Mouse (Mus musculus) neural tube, embryonic 15.5 days (tissue): Measurements from ENCODE around the gene Cers6. TPM values are rescaled to one million over a fixed set of nuclear protein-coding genes. Genes with fewer than 3 reads are reported as not detected.

Experiments used
- ATAC-seq: fragments of 200-750 bp; cut with Nextera tagmentation; 2 replicates; pipeline ENCODE4 v1.8.0; 2017; ENCODE audit warnings: mild to moderate bottlenecking, moderate TSS enrichment, moderate library complexity; ENCODE audit not compliant: low FRiP score
- H3K27ac ChIP-seq: fragments of 300-500 bp; sonication (generic); replicated peaks from 2 replicates; pipeline ENCODE4 v1.5.1; 2015; ENCODE audit warnings: mild to moderate bottlenecking, inconsistent platforms
- H3K27me3 ChIP-seq: fragments of 300-500 bp; sonication (generic); replicated peaks from 2 replicates; pipeline ENCODE4 v1.6.1; 2015; ENCODE audit warnings: inconsistent platforms
- H3K36me3 ChIP-seq: fragments of 300-500 bp; sonication (generic); 2 replicates; pipeline ENCODE4 v1.6.1; 2015; ENCODE audit warnings: inconsistent platforms
- H3K4me1 ChIP-seq: fragments of 300-500 bp; sonication (generic); 2 replicates; pipeline ENCODE4 v1.6.1; 2015; ENCODE audit warnings: inconsistent platforms
- H3K4me2 ChIP-seq: fragments of 300-500 bp; sonication (generic); 2 replicates; pipeline ENCODE4 v1.6.1; 2015; ENCODE audit warnings: inconsistent platforms, mild to moderate bottlenecking, moderate library complexity
- H3K4me3 ChIP-seq: fragments of 300-500 bp; sonication (generic); replicated peaks from 2 replicates; pipeline ENCODE4 v1.5.1; 2015; ENCODE audit warnings: mild to moderate bottlenecking, inconsistent platforms
- H3K9ac ChIP-seq: fragments of 300-500 bp; sonication (generic); replicated peaks from 2 replicates; pipeline ENCODE4 v1.6.1; 2015; ENCODE audit warnings: mild to moderate bottlenecking, inconsistent platforms
- H3K9me3 ChIP-seq: fragments of 300-500 bp; sonication (generic); replicated peaks from 2 replicates; pipeline ENCODE4 v1.6.1; 2016; ENCODE audit warnings: inconsistent platforms
- WGBS: fragments of 180-500 bp; shearing (Covaris S2); methylation state at CpG from one replicate; pipeline ENCODE4 v1.1.7; 2015; ENCODE audit warnings: mixed read lengths; 5-methylcytosine and 5-hydroxymethylcytosine counted together
- polyA plus RNA-seq: library from polyadenylated mRNA; unstranded; fragments of >200 nt; fragmentation: Nextera tagmentation; extraction: Ambion mirVana; gene quantifications from 2 replicates; pipeline ENCODE4 v1.2.1, GENCODE M21; 2015

The Cers6 gene
- polyA plus RNA-seq, 1 experiment from 2014 or later: 52.1 TPM

DNA sequence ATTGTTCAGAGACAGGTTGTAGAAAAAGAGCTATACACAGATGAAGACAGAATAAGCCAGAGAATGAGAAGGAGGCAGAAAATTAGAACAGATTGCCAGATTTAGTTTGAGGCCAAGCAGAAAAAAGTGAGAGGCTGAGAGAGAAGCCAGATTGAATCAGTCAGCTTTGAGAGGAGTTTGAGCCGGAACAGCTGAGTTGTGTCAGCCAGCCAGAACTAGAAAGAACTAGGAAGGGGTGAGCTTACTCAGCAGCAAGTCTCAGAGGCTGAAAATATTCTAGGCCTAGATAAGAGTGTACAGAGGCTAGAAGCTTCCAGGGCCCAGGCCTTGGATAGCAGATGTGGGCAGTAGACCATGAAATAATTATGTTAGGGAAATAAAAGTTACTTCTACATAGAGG is 135.0 kb downstream of the Cers6 start:
- Histone ChIP-seq H3K4me3 (no peak overlapping the region), H3K4me1 (0 out of 2 replicates have a peak, but pooled peaks cover 2% of the 10 kb centered on the region), H3K9me3 (no peaks in the 10 kb centered on the region), H3K27ac (no peak overlapping the region), H3K9ac (no peak overlapping the region), H3K36me3 (no peaks in the 10 kb centered on the region), H3K27me3 (no peaks in the 10 kb centered on the region), H3K4me2 (no peak overlapping the region)
- ATAC-seq: no peak
- 92% methylated on average over 1 of the region's 1 CpGs for WGBS

DNA sequence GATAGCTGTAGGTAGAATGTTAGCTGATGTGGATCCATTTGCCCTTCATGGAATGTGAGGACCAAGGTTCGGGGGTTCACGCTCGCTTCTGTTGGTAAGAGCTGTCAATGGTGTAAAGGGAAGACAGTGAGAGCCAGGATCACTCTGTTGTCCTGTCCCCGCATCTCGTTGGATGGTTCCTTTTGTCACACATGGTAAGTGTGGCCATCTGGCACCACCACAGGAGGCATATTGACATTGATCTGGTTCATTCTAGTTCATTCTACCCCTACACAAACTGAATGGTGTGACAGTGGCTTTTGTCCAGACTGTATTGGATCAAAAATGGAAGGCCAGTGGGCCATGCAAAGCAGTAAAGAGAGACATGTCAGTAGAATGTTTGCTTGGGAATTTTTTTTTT is 142.8 kb downstream of the Cers6 start:
- no peak for ATAC-seq
- Histone ChIP-seq H3K4me3 (no peak overlapping the region), H3K27me3 (no peaks in the 10 kb centered on the region), H3K27ac (no peak overlapping the region), H3K9me3 (no peaks in the 10 kb centered on the region), H3K36me3 (no peaks in the 10 kb centered on the region), H3K4me2 (no peak overlapping the region), H3K4me1 (no peaks in the 10 kb centered on the region), H3K9ac (no peak overlapping the region)
- 51% methylated on average over 5 of the region's 5 CpGs for WGBS

DNA sequence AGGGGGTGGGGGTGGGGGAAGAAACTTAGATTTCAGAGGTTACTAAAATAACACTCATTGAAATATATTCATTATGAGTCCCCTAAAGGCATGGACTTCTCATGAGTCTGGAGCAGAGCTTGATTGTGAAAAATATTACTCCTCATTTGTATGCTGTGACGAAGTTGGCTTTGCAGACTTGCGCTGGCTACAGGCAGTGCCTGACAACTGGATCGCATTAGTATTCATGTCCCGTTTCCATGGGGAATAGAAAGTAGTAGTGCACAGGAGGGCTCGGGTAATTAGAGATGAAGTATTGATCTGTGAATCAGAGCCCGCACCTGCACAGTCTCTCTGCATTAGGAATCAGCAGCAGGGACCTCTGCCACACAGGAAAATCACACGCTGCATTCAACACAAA is 150.2 kb downstream of the Cers6 start:
- Histone ChIP-seq H3K36me3 (no peaks in the 10 kb centered on the region), H3K4me3 (no peak overlapping the region), H3K27ac (no peak overlapping the region), H3K4me2 (peak overlapping the region; percentile 11), H3K4me1 (peaks cover 23% of the 10 kb centered on the region), H3K9me3 (no peaks in the 10 kb centered on the region), H3K9ac (no peak overlapping the region), H3K27me3 (no peaks in the 10 kb centered on the region)
- WGBS: 18% methylated on average over 7 of the region's 7 CpGs
- peak; percentile 89 for ATAC-seq

DNA sequence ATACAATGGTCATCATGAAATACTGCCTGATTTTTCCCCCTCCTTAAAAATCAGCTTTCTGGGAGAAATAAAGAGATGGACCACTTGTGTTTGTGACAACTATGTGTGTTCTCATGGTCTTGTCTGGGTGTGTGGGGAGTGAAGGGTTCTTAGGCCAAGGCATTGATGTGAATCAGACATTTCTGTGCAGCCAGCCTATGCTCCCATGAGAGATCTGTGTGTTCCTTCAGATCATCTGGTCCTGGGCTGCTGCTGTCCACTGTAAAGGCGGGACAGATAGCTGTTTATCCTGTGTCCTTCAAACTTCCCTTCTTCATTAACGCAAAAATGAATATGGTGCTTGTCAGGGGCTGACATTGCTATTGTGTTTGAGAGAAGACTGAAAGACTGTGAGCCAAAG is 150.6 kb downstream of the Cers6 start:
- Histone ChIP-seq H3K36me3 (no peaks in the 10 kb centered on the region), H3K27ac (peak overlapping the region; percentile 10; the same call in 1 of the 2 replicates), H3K4me1 (peaks cover 23% of the 10 kb centered on the region), H3K9me3 (no peaks in the 10 kb centered on the region), H3K4me3 (no peak overlapping the region), H3K9ac (no peak overlapping the region), H3K4me2 (no peak overlapping the region), H3K27me3 (no peaks in the 10 kb centered on the region)
- WGBS: 83% methylated on average over 2 of the region's 2 CpGs
- ATAC-seq: no peak

DNA sequence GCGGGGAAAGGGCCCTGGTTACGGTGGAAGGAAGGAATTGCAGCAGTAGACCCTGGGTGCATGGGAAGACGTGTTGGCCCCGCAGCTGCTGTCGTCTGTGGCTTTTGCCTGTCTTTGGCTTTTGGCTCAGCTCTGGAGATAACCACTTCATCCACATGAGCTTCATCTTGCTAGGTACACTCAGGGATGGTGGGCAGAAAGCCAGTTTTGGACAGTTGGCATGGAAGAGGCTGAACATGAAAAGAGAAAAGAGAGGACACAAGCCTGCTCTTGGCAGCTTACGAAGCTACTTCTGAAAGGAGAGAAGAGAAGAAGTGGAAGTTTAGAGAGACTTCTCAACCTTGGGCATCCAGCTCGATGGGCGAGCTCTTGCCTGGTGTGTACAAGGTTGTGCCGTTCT is 153.0 kb downstream of the Cers6 start:
- no peak for ATAC-seq
- WGBS: 96% methylated on average over 9 of the region's 9 CpGs
- H3K9me3 ChIP-seq: no peaks in the 10 kb centered on the region
- H3K4me3 ChIP-seq: no peak overlapping the region
- H3K27me3 ChIP-seq: no peaks in the 10 kb centered on the region
- H3K9ac ChIP-seq: no peak overlapping the region
- H3K36me3 ChIP-seq: no peaks in the 10 kb centered on the region
- no peak overlapping the region for H3K4me2 ChIP-seq
- peaks cover 23% of the 10 kb centered on the region for H3K4me1 ChIP-seq
- H3K27ac ChIP-seq: no peak overlapping the region

DNA sequence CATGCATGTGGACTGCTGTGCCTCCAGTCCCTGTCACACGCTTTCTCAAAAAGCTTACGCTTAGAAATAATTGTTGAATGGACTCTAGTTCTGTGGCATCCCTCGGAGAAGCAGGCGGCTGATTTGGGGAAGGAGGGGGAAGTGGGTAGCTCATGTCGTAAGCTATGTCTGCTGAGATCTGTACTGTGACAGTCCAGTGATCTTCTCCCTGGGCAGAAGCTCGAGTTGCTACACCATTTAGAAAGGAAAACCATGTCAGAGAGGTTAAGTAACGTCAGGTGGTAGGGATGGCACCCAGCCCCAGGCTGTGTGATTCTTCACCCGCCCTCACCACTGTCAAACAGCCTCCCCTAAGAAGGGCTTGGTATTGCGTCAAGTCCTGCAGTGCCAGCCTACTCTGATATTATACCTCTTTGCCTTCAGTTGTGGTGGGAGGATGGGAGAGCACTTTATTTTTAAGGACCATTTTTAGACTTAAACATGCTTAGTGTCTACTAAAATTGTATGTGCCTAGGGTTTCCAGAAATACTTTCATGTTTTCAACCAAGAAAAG is 154.0 kb downstream of the Cers6 start:
- H3K4me1 ChIP-seq: peaks cover 23% of the 10 kb centered on the region
- H3K9ac ChIP-seq: no peak overlapping the region
- H3K27me3 ChIP-seq: no peaks in the 10 kb centered on the region
- no peaks in the 10 kb centered on the region for H3K36me3 ChIP-seq
- H3K27ac ChIP-seq: no peak overlapping the region
- no peak overlapping the region for H3K4me3 ChIP-seq
- 73% methylated on average over 9 of the region's 9 CpGs for WGBS
- no peak overlapping the region for H3K4me2 ChIP-seq
- no peaks in the 10 kb centered on the region for H3K9me3 ChIP-seq
- ATAC-seq: no peak

DNA sequence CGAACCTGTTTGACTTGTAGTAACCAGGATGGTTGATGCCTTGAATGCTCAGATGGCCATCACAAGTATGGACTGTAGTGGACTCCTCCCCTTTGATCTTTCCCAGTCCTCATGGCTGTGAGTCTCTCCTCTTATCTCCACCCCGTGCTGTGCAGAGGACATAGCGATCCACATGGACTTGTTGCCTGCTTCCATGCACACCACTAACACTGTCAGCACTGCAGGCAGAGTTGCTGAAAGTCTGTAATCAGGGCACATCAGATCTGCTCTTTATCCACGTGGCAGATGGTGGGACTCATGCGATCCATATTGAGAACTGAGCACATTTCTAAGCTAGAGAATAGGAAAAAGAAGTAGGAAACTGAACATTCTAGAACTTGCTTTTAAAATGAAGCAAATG is 154.6 kb downstream of the Cers6 start:
- peaks cover 22% of the 10 kb centered on the region for H3K4me1 ChIP-seq
- H3K27me3 ChIP-seq: no peaks in the 10 kb centered on the region
- H3K27ac ChIP-seq: no peak overlapping the region
- no peak for ATAC-seq
- no peaks in the 10 kb centered on the region for H3K9me3 ChIP-seq
- H3K4me3 ChIP-seq: no peak overlapping the region
- H3K36me3 ChIP-seq: no peaks in the 10 kb centered on the region
- no peak overlapping the region for H3K9ac ChIP-seq
- WGBS: 93% methylated on average over 5 of the region's 5 CpGs
- no peak overlapping the region for H3K4me2 ChIP-seq

DNA sequence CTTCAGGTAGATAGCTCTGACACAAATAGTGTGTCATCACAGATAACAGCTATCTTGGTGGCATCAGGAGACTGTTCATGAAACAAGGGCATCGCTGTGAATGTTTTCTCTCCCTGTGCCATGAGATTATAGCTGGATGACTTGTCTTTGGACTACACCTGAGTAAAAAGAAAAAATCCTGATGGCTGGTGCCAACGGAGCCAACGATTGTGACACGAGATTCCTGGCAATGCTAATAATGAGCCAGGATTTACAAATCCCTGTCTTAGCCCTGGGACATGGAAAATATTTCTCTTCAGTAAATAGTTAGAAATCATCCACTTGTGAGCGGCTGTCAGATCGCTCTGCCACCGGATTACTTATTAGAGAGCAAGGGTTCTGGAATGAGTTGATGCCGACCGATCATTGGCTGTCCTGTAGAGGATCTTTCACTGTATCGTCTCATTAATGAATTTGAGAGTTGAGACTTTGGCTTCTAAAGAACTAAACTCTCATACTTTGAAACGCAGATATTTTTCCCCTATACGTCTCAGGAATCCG is 157.9 kb downstream of the Cers6 start:
- H3K27ac ChIP-seq: no peak overlapping the region
- H3K36me3 ChIP-seq: no peaks in the 10 kb centered on the region
- no peak overlapping the region for H3K4me3 ChIP-seq
- no peaks in the 10 kb centered on the region for H3K27me3 ChIP-seq
- H3K4me2 ChIP-seq: no peak overlapping the region
- no peak for ATAC-seq
- peaks cover 4% of the 10 kb centered on the region for H3K4me1 ChIP-seq
- no peak overlapping the region for H3K9ac ChIP-seq
- H3K9me3 ChIP-seq: no peaks in the 10 kb centered on the region
- 88% methylated on average over 13 of the region's 13 CpGs for WGBS

DNA sequence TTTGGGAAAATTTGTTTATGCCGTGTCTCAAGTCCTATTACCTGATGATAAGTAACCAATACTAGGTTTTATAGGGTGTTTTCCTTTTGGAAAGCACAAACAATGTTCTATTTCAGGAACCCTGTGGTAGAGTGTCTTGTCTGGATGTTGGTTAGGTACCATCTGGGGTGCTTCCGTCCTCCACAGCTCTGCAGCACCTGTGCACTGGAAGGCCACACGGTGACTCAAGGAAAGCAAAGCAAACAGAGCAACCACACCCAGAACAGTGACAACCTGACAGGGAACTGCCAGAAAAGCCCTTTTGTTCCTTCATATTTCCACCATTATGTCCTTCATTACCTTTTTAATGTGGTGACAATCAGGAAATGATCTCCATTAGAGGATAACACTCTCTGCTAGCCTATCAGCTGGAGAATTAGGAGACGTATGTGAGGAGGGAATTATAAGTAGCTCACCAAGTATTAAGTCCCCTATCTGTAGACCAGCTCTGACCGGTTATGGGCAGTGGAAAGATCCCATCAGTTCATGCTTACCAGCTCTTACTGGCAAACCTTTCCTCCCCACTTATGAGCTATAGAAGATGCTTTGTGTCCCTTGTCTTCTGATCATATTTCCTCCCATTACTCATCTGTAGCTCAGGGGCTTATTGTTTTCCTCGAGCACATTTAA is 158.7 kb downstream of the Cers6 start:
- Histone ChIP-seq H3K4me1 (peaks cover 4% of the 10 kb centered on the region), H3K4me3 (no peak overlapping the region), H3K9me3 (no peaks in the 10 kb centered on the region), H3K27me3 (no peaks in the 10 kb centered on the region), H3K36me3 (no peaks in the 10 kb centered on the region), H3K9ac (no peak overlapping the region), H3K4me2 (no peak overlapping the region), H3K27ac (no peak overlapping the region)
- 87% methylated on average over 6 of the region's 6 CpGs for WGBS
- ATAC-seq: no peak

DNA sequence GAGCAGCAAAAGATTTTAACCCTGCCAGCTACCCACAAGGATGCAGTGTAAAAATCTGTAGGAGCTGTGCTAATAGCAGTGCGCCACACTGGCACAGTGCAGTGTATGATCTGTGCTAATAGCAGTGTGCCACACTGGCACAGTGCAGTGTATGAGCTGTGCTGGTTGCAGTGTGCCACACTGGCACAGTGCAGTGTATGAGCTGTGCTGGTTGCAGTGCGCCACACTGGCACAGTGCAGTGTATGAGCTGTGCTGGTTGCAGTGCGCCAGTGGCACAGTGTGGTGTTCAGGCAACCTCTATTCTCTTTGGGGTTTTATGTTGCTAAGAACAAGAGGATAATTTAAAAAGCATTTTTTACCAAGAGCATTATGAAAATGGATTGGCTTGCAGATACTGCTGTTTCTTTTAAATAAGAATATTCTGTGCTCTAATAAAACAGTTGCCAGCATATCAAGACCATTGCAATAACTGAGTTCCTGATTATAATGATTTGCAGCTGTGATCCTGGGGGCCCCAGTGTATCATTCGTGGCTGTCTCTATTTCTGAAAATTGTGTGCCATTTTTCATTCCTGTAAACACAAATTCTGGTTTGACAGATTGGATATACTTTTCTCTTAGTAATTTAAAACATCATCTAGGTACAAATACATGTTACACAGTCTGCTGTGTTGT is 159.5 kb downstream of the Cers6 start:
- H3K9ac ChIP-seq: no peak overlapping the region
- 80% methylated on average over 4 of the region's 4 CpGs for WGBS
- no peak overlapping the region for H3K4me3 ChIP-seq
- no peak for ATAC-seq
- H3K36me3 ChIP-seq: no peaks in the 10 kb centered on the region
- no peak overlapping the region for H3K4me2 ChIP-seq
- H3K27me3 ChIP-seq: no peaks in the 10 kb centered on the region
- H3K27ac ChIP-seq: no peak overlapping the region
- H3K4me1 ChIP-seq: peaks cover 4% of the 10 kb centered on the region
- no peaks in the 10 kb centered on the region for H3K9me3 ChIP-seq

DNA sequence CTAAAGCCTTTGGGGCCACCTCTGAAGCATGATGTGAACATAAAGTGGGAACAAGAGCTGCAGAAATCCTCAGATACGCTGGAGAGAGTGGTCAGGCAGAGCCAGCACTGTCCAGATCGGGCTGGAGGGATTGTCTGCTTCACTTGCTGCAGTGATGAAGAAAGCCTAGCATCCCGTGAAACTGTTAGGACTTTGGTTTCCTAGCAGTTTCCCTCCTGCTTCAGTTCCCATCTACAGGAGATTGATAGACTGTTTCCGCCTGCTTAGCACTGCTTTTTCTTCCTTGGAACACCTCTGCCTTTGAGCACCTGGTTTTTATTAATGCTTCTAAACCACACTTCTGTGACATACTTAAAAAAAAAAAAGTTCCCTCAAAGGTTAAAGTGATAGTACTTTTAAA is 160.3 kb downstream of the Cers6 start:
- Histone ChIP-seq H3K36me3 (no peaks in the 10 kb centered on the region), H3K27ac (no peak overlapping the region), H3K4me1 (peaks cover 4% of the 10 kb centered on the region), H3K4me3 (no peak overlapping the region), H3K27me3 (no peaks in the 10 kb centered on the region), H3K9me3 (no peaks in the 10 kb centered on the region), H3K4me2 (no peak overlapping the region), H3K9ac (no peak overlapping the region)
- 37% methylated on average over 4 of the region's 4 CpGs for WGBS
- ATAC-seq: no peak

DNA sequence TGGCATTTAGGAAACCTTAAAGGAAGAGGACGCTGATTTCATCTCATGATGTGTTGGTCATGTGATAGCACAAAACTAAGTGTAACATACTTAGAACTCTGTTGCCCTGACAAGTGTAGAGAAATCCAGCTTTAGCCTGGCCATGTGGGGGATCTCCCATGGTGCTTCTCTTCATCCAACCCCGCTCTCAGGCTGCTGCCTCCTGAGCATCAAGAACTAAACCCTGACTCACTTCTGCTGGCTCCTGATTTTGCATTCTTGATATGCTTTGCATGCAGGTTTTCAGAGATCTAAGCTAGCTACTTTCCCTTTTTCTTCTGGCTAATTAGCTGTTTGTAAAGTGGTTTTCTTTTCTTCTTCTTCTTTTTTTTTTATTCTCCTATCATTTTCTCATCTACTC is 163.6 kb downstream of the Cers6 start:
- no peaks in the 10 kb centered on the region for H3K9me3 ChIP-seq
- no peak for ATAC-seq
- H3K4me1 ChIP-seq: peaks cover 4% of the 10 kb centered on the region
- no peak overlapping the region for H3K9ac ChIP-seq
- no peaks in the 10 kb centered on the region for H3K27me3 ChIP-seq
- no peak overlapping the region for H3K4me3 ChIP-seq
- H3K27ac ChIP-seq: no peak overlapping the region
- no peaks in the 10 kb centered on the region for H3K36me3 ChIP-seq
- no peak overlapping the region for H3K4me2 ChIP-seq
- WGBS: 93% methylated on average over 2 of the region's 2 CpGs
